Mouse (Mus musculus) myocyte (in vitro differentiated cells): ENCODE results near the gene Ankle1.

Experiments used
- CEBPB ChIP-seq: IDR thresholded peaks from 2 replicates; pipeline ENCODE4 v1.6.1; 2011; ENCODE audit warnings: mild to moderate bottlenecking, moderate library complexity; ENCODE audit not compliant: poor library complexity, insufficient read depth, severe bottlenecking
- E2F4 ChIP-seq: IDR thresholded peaks from one replicate; pipeline ENCODE4 v1.6.1; 2011; ENCODE audit warnings: mild to moderate bottlenecking, control low read depth, moderate library complexity; ENCODE audit not compliant: insufficient read depth
- MAX ChIP-seq: IDR thresholded peaks from one replicate; pipeline ENCODE4 v1.6.1; 2011; ENCODE audit warnings: low read depth, mild to moderate bottlenecking, control low read depth
- MYOD1 ChIP-seq, 3 experiments: IDR thresholded peaks; one replicate each; pipeline ENCODE4 v1.6.1; 2011; ENCODE audit warnings: control low read depth in 2 of 3, low read depth in 2 of 3, mild to moderate bottlenecking in 2 of 3, moderate library complexity in 1 of 3; ENCODE audit not compliant: insufficient read length in 2 of 3, control insufficient read depth in 1 of 3
- MYOG ChIP-seq, 3 experiments: IDR thresholded peaks; one replicate each; pipeline ENCODE4 v1.6.1; 2011; ENCODE audit warnings: control low read depth in 2 of 3, low read depth in 2 of 3, mild to moderate bottlenecking in 2 of 3; ENCODE audit not compliant: insufficient read length in 2 of 3, control insufficient read depth in 1 of 3, insufficient read depth in 1 of 3
- POLR2A ChIP-seq: IDR thresholded peaks from one replicate; pipeline ENCODE4 v1.6.1; 2011; ENCODE audit warnings: low read depth, mild to moderate bottlenecking, control low read depth, moderate library complexity; ENCODE audit not compliant: insufficient read length
- POLR2AphosphoS2 ChIP-seq: IDR thresholded peaks from one replicate; pipeline ENCODE4 v1.6.1; 2011; ENCODE audit warnings: low read depth, control low read depth; ENCODE audit not compliant: insufficient read length
- SRF ChIP-seq: IDR thresholded peaks from one replicate; pipeline ENCODE4 v1.6.1; 2011; ENCODE audit warnings: low read depth; ENCODE audit not compliant: control insufficient read depth, insufficient read length
- TCF12 ChIP-seq: IDR thresholded peaks from one replicate; pipeline ENCODE4 v1.6.1; 2011; ENCODE audit warnings: mild to moderate bottlenecking, control low read depth; ENCODE audit not compliant: poor library complexity, insufficient read depth, severe bottlenecking
- TCF3 ChIP-seq: IDR thresholded peaks from one replicate; pipeline ENCODE4 v1.6.1; 2011; ENCODE audit warnings: low read depth, control low read depth; ENCODE audit not compliant: insufficient read length
- USF1 ChIP-seq: IDR thresholded peaks from one replicate; pipeline ENCODE4 v1.6.1; 2011; ENCODE audit warnings: low read depth, mild to moderate bottlenecking, control low read depth, moderate library complexity

DNA sequence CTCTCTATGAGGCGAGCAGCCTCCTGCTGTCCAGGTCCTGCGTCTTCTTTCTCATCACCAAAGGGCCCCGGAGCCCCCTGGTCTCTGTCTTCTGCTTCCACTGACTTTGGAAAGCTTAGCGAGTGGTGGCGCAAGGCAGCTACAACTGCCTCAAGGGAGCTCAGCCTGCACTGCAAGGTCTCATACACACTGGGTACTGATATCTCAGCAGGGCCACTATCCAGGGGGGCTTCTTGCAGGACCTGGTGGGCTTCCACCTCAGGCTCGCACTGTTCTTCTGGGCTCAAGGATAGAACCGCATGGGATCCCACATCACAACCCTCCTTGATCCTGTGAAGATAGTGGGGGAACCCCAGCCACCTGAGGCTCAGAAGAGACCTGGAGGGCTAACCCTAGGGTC, 11.3 kb upstream of the Ankle1 start:
- TF ChIP-seq POLR2A, result no peak
- TF ChIP-seq MAX, result no peak
- no peak for TF ChIP-seq USF1
- no peak for TF ChIP-seq CEBPB
- no peak for TF ChIP-seq E2F4
- TF ChIP-seq TCF12, result no peak
- no peak for TF ChIP-seq SRF
- TF ChIP-seq TCF3, result no peak
- no peak for TF ChIP-seq MYOG (IDR thresholded peaks at IDR 0.05; ENCODE audit: control insufficient read depth in 1 of 3, insufficient read depth in 1 of 3, insufficient read length in 2 of 3, low read depth in 2 of 3)
- no peak for TF ChIP-seq POLR2AphosphoS2
- no peak for TF ChIP-seq MYOD1 (IDR thresholded peaks at IDR 0.05; ENCODE audit: control insufficient read depth in 1 of 3, insufficient read length in 2 of 3, low read depth in 2 of 3)
